Mouse (Mus musculus): ENCODE measurements at regions not wholly inside any gene's neighbourhood (a gene's known extent, or its start where the extent isn't known, plus 50 kb on each side); places are given as distances from the start of the nearest gene placed in this dataset.

GRCm38 (mm10) chr5:150866198-150866597 lies 86.2 kb upstream of the Kl start:
- Histone ChIP-seq H3K27ac (ENCODE audit: low read length) (no peak overlapping the region), H3K36me3 (ENCODE audit: insufficient read depth, low read length) (no peaks in the 10 kb centered on the region), H3K27me3 (ENCODE audit: insufficient read depth, low read length) (no peaks in the 10 kb centered on the region), H3K4me2 (replicated peaks; ENCODE audit: low read depth, low read length) (no peak overlapping the region), H3K9me3 (ENCODE audit: low read length) (peaks cover 4% of the 10 kb centered on the region; the same call in 1 of the 2 replicates), H3K4me3 (ENCODE audit: low read length) (no peak overlapping the region), H3K9ac (replicated peaks; ENCODE audit: low read length) (no peak overlapping the region), H3K4me1 (ENCODE audit: insufficient read depth, low read length) (no peaks in the 10 kb centered on the region)
- WGBS = 94% methylated on average over 3 of the region's 3 CpGs
- no peak for ATAC-seq (ENCODE audit: low FRiP score, low TSS enrichment)

GRCm38 (mm10) chr5:150869954-150870353 lies 82.5 kb upstream of the Kl start:
- no peaks in the 10 kb centered on the region for H3K27me3 ChIP-seq (ENCODE audit: insufficient read depth, low read length)
- no peak for ATAC-seq (ENCODE audit: low FRiP score, low TSS enrichment)
- H3K4me1 ChIP-seq (ENCODE audit: insufficient read depth, low read length) = no peaks in the 10 kb centered on the region
- no peak overlapping the region for H3K27ac ChIP-seq (ENCODE audit: low read length)
- no peaks in the 10 kb centered on the region for H3K36me3 ChIP-seq (ENCODE audit: insufficient read depth, low read length)
- 70% methylated on average over 4 of the region's 4 CpGs for WGBS
- no peak overlapping the region for H3K4me3 ChIP-seq (ENCODE audit: low read length)
- H3K4me2 ChIP-seq (replicated peaks; ENCODE audit: low read depth, low read length) = no peak overlapping the region
- H3K9me3 ChIP-seq (ENCODE audit: low read length) = peaks cover 4% of the 10 kb centered on the region; the same call in 1 of the 2 replicates
- no peak overlapping the region for H3K9ac ChIP-seq (replicated peaks; ENCODE audit: low read length)

GRCm38 (mm10) chr5:150878805-150879204 lies 73.6 kb upstream of the Kl start:
- 29% methylated on average over 4 of the region's 4 CpGs for WGBS
- H3K27ac ChIP-seq (ENCODE audit: low read length) = no peak overlapping the region

GRCm38 (mm10) chr5:150883676-150884075 lies 68.7 kb upstream of the Kl start:
- Histone ChIP-seq H3K4me2 (replicated peaks; ENCODE audit: low read depth, low read length) (no peak overlapping the region), H3K4me1 (ENCODE audit: insufficient read depth, low read length) (peaks cover 9% of the 10 kb centered on the region; the same call in 1 of the 2 replicates), H3K36me3 (ENCODE audit: insufficient read depth, low read length) (no peaks in the 10 kb centered on the region), H3K9ac (replicated peaks; ENCODE audit: low read length) (no peak overlapping the region), H3K4me3 (ENCODE audit: low read length) (no peak overlapping the region), H3K27me3 (ENCODE audit: insufficient read depth, low read length) (no peaks in the 10 kb centered on the region), H3K27ac (ENCODE audit: low read length) (peak overlapping the region; percentile 44), H3K9me3 (ENCODE audit: low read length) (0 out of 2 replicates have a peak, but pooled peaks cover 5% of the 10 kb centered on the region)
- 56% methylated on average over 2 of the region's 2 CpGs for WGBS
- peak; percentile 70; the same call in 1 of the 2 replicates for ATAC-seq (ENCODE audit: low FRiP score, low TSS enrichment)

More at GRCm38 (mm10) chr5:150878805-150879204, 73.6 kb upstream of the Kl start:
- Histone ChIP-seq H3K9me3 (ENCODE audit: low read length) (peaks cover 5% of the 10 kb centered on the region; the same call in 1 of the 2 replicates), H3K4me3 (ENCODE audit: low read length) (no peak overlapping the region), H3K36me3 (ENCODE audit: insufficient read depth, low read length) (no peaks in the 10 kb centered on the region), H3K4me2 (replicated peaks; ENCODE audit: low read depth, low read length) (no peak overlapping the region), H3K9ac (replicated peaks; ENCODE audit: low read length) (no peak overlapping the region), H3K4me1 (ENCODE audit: insufficient read depth, low read length) (peaks cover 11% of the 10 kb centered on the region; the same call in 1 of the 2 replicates), H3K27me3 (ENCODE audit: insufficient read depth, low read length) (no peaks in the 10 kb centered on the region)
- ATAC-seq (ENCODE audit: low FRiP score, low TSS enrichment) = no peak

- Histone ChIP-seq H3K9ac (replicated peaks; ENCODE audit: low read length) (no peak overlapping the region), H3K4me1 (ENCODE audit: insufficient read depth, low read length) (peaks cover 13% of the 10 kb centered on the region), H3K9me3 (ENCODE audit: low read length) (no peaks in the 10 kb centered on the region), H3K27me3 (ENCODE audit: insufficient read depth, low read length) (no peaks in the 10 kb centered on the region), H3K27ac (ENCODE audit: low read length) (no peak overlapping the region), H3K36me3 (ENCODE audit: insufficient read depth, low read length) (no peaks in the 10 kb centered on the region), H3K4me2 (replicated peaks; ENCODE audit: low read depth, low read length) (no peak overlapping the region), H3K4me3 (ENCODE audit: low read length) (no peak overlapping the region)
- WGBS = 88% methylated on average over 4 of the region's 4 CpGs
- no peak; the same call in 1 of the 2 replicates for ATAC-seq (ENCODE audit: low FRiP score, low TSS enrichment)
Observed at GRCm38 (mm10) chr5:150890086-150890485, 62.3 kb upstream of the Kl start.

GRCm38 (mm10) chr5:150891262-150891940 lies 61.0 kb upstream of the Kl start:
- H3K27ac ChIP-seq (ENCODE audit: low read length) = no peak overlapping the region
- 81% methylated on average over 7 of the region's 7 CpGs for WGBS
- no peaks in the 10 kb centered on the region for H3K36me3 ChIP-seq (ENCODE audit: insufficient read depth, low read length)
- no peaks in the 10 kb centered on the region for H3K27me3 ChIP-seq (ENCODE audit: insufficient read depth, low read length)
- no peak for ATAC-seq (ENCODE audit: low FRiP score, low TSS enrichment)
- no peaks in the 10 kb centered on the region for H3K9me3 ChIP-seq (ENCODE audit: low read length)
- H3K4me3 ChIP-seq (ENCODE audit: low read length) = no peak overlapping the region
- no peak overlapping the region for H3K4me2 ChIP-seq (replicated peaks; ENCODE audit: low read depth, low read length)
- no peak overlapping the region for H3K9ac ChIP-seq (replicated peaks; ENCODE audit: low read length)
- peaks cover 14% of the 10 kb centered on the region for H3K4me1 ChIP-seq (ENCODE audit: insufficient read depth, low read length)

- no peaks in the 10 kb centered on the region for H3K36me3 ChIP-seq (ENCODE audit: insufficient read depth, low read length)
- ATAC-seq (ENCODE audit: low FRiP score, low TSS enrichment) = peak; percentile 71
Observed at GRCm38 (mm10) chr5:150894049-150894738, 58.2 kb upstream of the Kl start.

GRCm38 (mm10) chr5:150894739-150895085 lies 57.7 kb upstream of the Kl start:
- Histone ChIP-seq H3K9ac (replicated peaks; ENCODE audit: low read length) (no peak overlapping the region), H3K4me3 (ENCODE audit: low read length) (no peak overlapping the region), H3K27me3 (ENCODE audit: insufficient read depth, low read length) (no peaks in the 10 kb centered on the region), H3K9me3 (ENCODE audit: low read length) (no peaks in the 10 kb centered on the region), H3K4me1 (ENCODE audit: insufficient read depth, low read length) (peaks cover 14% of the 10 kb centered on the region), H3K36me3 (ENCODE audit: insufficient read depth, low read length) (no peaks in the 10 kb centered on the region), H3K4me2 (replicated peaks; ENCODE audit: low read depth, low read length) (no peak overlapping the region), H3K27ac (ENCODE audit: low read length) (peak overlapping the region; percentile 35)
- WGBS = 38% methylated on average over 4 of the region's 4 CpGs
- ATAC-seq (ENCODE audit: low FRiP score, low TSS enrichment) = no peak

More at GRCm38 (mm10) chr5:150894049-150894738, 58.2 kb upstream of the Kl start:
- 13% methylated on average over 3 of the region's 3 CpGs for WGBS
- Histone ChIP-seq H3K27ac (ENCODE audit: low read length) (peak overlapping the region; percentile 61), H3K27me3 (ENCODE audit: insufficient read depth, low read length) (no peaks in the 10 kb centered on the region), H3K4me3 (ENCODE audit: low read length) (no peak overlapping the region), H3K9me3 (ENCODE audit: low read length) (no peaks in the 10 kb centered on the region), H3K4me2 (replicated peaks; ENCODE audit: low read depth, low read length) (no peak overlapping the region), H3K9ac (replicated peaks; ENCODE audit: low read length) (no peak overlapping the region), H3K4me1 (ENCODE audit: insufficient read depth, low read length) (peaks cover 14% of the 10 kb centered on the region)

GRCm38 (mm10) chr5:150901661-150902060 lies 50.7 kb upstream of the Kl start:
- no peaks in the 10 kb centered on the region for H3K27me3 ChIP-seq (ENCODE audit: insufficient read depth, low read length)
- H3K36me3 ChIP-seq (ENCODE audit: insufficient read depth, low read length) = no peaks in the 10 kb centered on the region
- 93% methylated on average over 3 of the region's 3 CpGs for WGBS
- H3K9me3 ChIP-seq (ENCODE audit: low read length) = no peaks in the 10 kb centered on the region
- H3K9ac ChIP-seq (replicated peaks; ENCODE audit: low read length) = no peak overlapping the region
- H3K4me2 ChIP-seq (replicated peaks; ENCODE audit: low read depth, low read length) = no peak overlapping the region
- no peak for ATAC-seq (ENCODE audit: low FRiP score, low TSS enrichment)
- H3K4me3 ChIP-seq (ENCODE audit: low read length) = no peak overlapping the region
- no peaks in the 10 kb centered on the region for H3K4me1 ChIP-seq (ENCODE audit: insufficient read depth, low read length)
- no peak overlapping the region for H3K27ac ChIP-seq (ENCODE audit: low read length)
